Mouse (Mus musculus) megakaryocyte, embryonic 14.5 days (primary cell): ENCODE data around the gene Ankrd33.

Experiments
- FLI1 ChIP-seq: IDR thresholded peaks from 2 replicates; pipeline ENCODE4 v1.6.1; 2012; ENCODE audit warnings: low read length, inconsistent platforms, mixed read lengths
- GATA1 ChIP-seq: IDR thresholded peaks from 3 replicates; pipeline ENCODE4 v1.6.1; 2012; ENCODE audit warnings: mixed read lengths, low read length, inconsistent platforms, borderline replicate concordance

GRCm38 (mm10) chr15:101146100-101146965, 30.8 kb downstream of the Ankrd33 start:
- TF ChIP-seq GATA1 = no peak
- TF ChIP-seq FLI1 = no peak
